Mouse (Mus musculus) embryonic stem cell, embryonic (primary cell): ENCODE data around the gene Hcar2.

ENCODE experiments used
- CTCF ChIA-PET, 4 experiments: fragments of 300-600 bp in 2 of 4; fragments of 350-600 bp in 2 of 4; sonication (Branson Sonifier 250); formaldehyde crosslinking; loops; one replicate each; lab custom pipeline; 2022; ENCODE audit warnings: inconsistent platforms in 2 of 4; lab: Charles Lee
- POLR2A ChIA-PET, 4 experiments: fragments of 300-600 bp in 2 of 4; fragments of 350-600 bp in 2 of 4; sonication (Branson Sonifier 250); formaldehyde crosslinking; loops; one replicate each; lab custom pipeline; 2022; ENCODE audit warnings: antibody characterized with exemption in 4 of 4, inconsistent platforms in 1 of 4; lab: Charles Lee

The Hcar2 gene

DNA sequence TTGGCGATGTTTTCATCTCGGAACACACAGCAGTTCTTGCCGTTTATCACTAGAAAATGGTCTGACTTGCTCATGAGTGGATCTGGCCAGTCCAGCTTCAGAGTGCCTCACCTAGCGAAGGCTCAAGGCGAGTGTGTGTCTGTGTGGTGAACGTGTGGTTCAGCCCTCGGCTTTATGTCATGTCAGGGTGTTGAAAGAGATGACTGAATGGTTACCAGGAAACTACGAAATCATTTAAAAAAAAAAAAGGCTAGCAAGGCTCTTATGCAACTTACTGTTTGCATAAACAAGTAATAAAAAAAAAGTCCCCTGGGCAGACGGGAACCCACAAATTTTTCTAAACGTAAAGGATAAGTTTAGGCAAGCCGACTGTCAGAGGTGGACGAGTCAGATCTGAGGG is at the start of gene Hcar2:
Hcar2 (minus strand) TSS at position 135 of the 400 bp plus-strand sequence.
- POLR2A ChIA-PET, result interaction anchor here in 1 of 4 experiments (1.1 kb wide), 1 partner anchor 8 kb away, joined by 3 read pairs; no protein-coding TSS in a partner anchor
- CTCF ChIA-PET, result no interaction called here

- ChIA-PET POLR2A (interaction anchor here in 2 of 4 experiments (0.8 to 2.1 kb wide), 8 partner anchors 13 to 194 kb away, joined by 3 to 8 read pairs (median 4); partner anchors contain the start of genes Ccdc62 (in 2 of the 2), Gm43518 (in 1 of the 2), Kntc1 (in 1 of the 2) and Rsrc2 (in 1 of the 2)), CTCF (interaction anchor here in 1 of 4 experiments (0.6 kb wide), 1 partner anchor 94 kb away, joined by 3 read pairs; no protein-coding TSS in a partner anchor)
Observed at GRCm38 (mm10) chr5:123914852-123915251, 49.6 kb upstream of the Hcar2 start.

GRCm38 (mm10) chr5:123907631-123907977 is 42.3 kb upstream of the Hcar2 start:
- POLR2A ChIA-PET, result interaction anchor here (0.7 to 2.4 kb wide), 13 partner anchors 8 to 577 kb away, joined by 3 to 11 read pairs (median 4); partner anchors contain the start of genes Ccdc62 (in 3 of the 4), 2810006K23Rik (in 1 of the 4), Kntc1 (in 1 of the 4) and Mphosph9 (in 1 of the 4)
- CTCF ChIA-PET, result interaction anchor here in 2 of 4 experiments (0.5 to 0.7 kb wide), 7 partner anchors 15 to 1397 kb away, joined by 3 to 4 read pairs (median 3); partner anchors contain the start of gene Ccdc62 (in 1 of the 2)

- ChIA-PET CTCF (interaction anchor here in 2 of 4 experiments (0.5 to 0.7 kb wide), 7 partner anchors 15 to 1397 kb away, joined by 3 to 4 read pairs (median 3); partner anchors contain the start of gene Ccdc62 (in 1 of the 2)), POLR2A (interaction anchor here (0.7 to 1.7 kb wide), 12 partner anchors 9 to 577 kb away, joined by 3 to 6 read pairs (median 4); partner anchors contain the start of genes Ccdc62 (in 2 of the 4), 2810006K23Rik (in 1 of the 4), Kntc1 (in 1 of the 4) and Mphosph9 (in 1 of the 4))
Observed at GRCm38 (mm10) chr5:123906976-123907630, 41.8 kb upstream of the Hcar2 start, which contains the start of gene Denr. TSS of gene Denr (plus strand) at chr5:123907175.

GRCm38 (mm10) chr5:123906146-123906975 is 41.1 kb upstream of the Hcar2 start:
- ChIA-PET CTCF (interaction anchor here in 3 of 4 experiments (0.5 to 1.3 kb wide), 5 partner anchors 9 to 281 kb away, joined by 3 to 4 read pairs (median 3); no protein-coding TSS in a partner anchor), POLR2A (interaction anchor here in 3 of 4 experiments (0.5 to 1.2 kb wide), 10 partner anchors 8 to 768 kb away, joined by 3 to 6 read pairs (median 4); partner anchors contain the start of genes 2810006K23Rik (in 1 of the 3), Kntc1 (in 1 of the 3), Mphosph9 (in 1 of the 3) and Rsrc2 (in 1 of the 3))

GRCm38 (mm10) chr5:123904059-123904672 is 38.9 kb upstream of the Hcar2 start:
- CTCF ChIA-PET, result interaction anchor here in 2 of 4 experiments (0.5 to 1.0 kb wide), 3 partner anchors 15 to 65 kb away, joined by 3 to 5 read pairs (median 4); no protein-coding TSS in a partner anchor
- POLR2A ChIA-PET, result interaction anchor here in 1 of 4 experiments (1.3 kb wide), 1 partner anchor 9 kb away, joined by 5 read pairs; no protein-coding TSS in a partner anchor

DNA sequence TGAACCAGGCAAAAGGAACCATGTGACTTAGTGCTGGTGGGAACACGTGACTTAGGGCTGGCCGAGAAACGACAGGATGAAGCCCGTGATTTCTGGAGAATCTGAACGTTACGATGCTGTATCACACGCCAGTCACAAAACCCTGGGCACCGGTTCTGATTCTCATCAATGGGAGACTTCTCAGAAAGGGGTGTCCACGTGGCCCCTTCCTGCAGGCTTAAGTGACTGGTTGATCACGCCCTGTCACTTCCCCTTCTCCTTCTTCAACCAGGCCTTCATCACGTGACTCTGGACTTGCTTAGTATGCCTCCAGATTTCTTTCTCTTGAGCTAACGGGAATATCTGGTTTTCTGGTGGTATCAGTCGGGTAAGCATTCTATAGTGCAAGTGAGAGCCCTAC is 32.1 kb upstream of the Hcar2 start:
- CTCF ChIA-PET, result interaction anchor here in 1 of 4 experiments (0.6 to 0.7 kb wide), 2 partner anchors 9 to 173 kb away, joined by 3 to 14 read pairs; no protein-coding TSS in a partner anchor

GRCm38 (mm10) chr5:123896395-123896794 is 31.1 kb upstream of the Hcar2 start:
- POLR2A ChIA-PET, result interaction anchor here in 3 of 4 experiments (0.6 to 1.2 kb wide), 6 partner anchors 10 to 431 kb away, joined by 3 to 4 read pairs (median 3); partner anchors contain the start of genes 2810006K23Rik (in 1 of the 3) and Mphosph9 (in 1 of the 3)
- CTCF ChIA-PET, result interaction anchor here in 2 of 4 experiments (0.6 to 1.1 kb wide), 2 partner anchors 188 to 977 kb away, joined by 3 to 7 read pairs; no protein-coding TSS in a partner anchor

More for the DNA sequence above, 32.1 kb upstream of the Hcar2 start:
- POLR2A ChIA-PET, result interaction anchor here in 3 of 4 experiments (0.6 to 1.7 kb wide), 8 partner anchors 9 to 178 kb away, joined by 3 to 5 read pairs (median 4); partner anchors contain the start of gene Denr (in 1 of the 3)

DNA sequence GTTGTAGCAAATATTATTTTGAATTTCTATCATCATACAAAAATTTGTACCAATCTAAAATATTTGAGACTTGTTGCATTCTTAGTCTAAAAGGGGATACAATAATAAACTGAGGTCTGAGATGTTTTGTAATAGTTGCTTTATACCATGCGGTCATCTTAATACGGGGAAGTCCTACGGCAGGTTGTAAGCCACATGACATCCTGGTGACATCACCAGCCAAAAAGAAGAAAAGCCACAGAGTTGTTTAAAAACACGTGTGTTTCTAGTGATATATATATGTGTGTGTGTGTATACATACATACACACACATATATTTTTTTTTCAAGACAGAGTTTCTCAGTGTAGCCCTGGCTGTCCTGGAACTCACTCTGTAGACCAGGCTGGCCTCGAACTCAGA is 28.2 kb upstream of the Hcar2 start:
- ChIA-PET CTCF (interaction anchor here in 1 of 4 experiments (0.7 kb wide), 1 partner anchor 29 kb away, joined by 4 read pairs; no protein-coding TSS in a partner anchor), POLR2A (interaction anchor here in 2 of 4 experiments (0.6 to 1.3 kb wide), 2 partner anchors 14 to 937 kb away, joined by 3 read pairs; partner anchors contain the start of gene Denr (in 1 of the 2))

DNA sequence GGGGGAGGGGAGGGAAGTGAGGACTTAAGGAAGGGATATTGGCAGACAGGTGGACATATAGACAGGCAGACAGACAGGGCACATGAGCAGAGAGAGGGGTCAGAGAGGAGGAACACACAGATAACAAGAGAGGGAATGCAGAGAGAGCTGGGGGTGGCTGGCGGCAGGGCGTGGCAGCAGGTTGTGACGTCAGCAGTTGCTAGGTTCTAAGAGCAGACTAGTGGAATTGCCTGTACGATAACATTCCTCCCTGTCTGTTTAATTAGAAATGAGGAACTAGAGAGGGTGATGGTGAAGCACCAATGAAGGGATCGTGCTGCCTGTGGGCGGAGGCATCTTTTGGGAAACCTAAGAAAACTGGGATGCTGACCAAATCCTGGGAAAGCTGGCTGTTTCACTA is 26.4 kb upstream of the Hcar2 start:
- CTCF ChIA-PET, result interaction anchor here in 2 of 4 experiments (0.6 to 1.4 kb wide), 3 partner anchors 12 to 392 kb away, joined by 3 to 11 read pairs (median 6); partner anchors contain the start of gene Hcar1 (in 1 of the 2)
- POLR2A ChIA-PET, result interaction anchor here in 1 of 4 experiments (1.3 kb wide), 1 partner anchor 143 kb away, joined by 6 read pairs; the partner anchor contains the start of genes Kntc1 and Rsrc2

- POLR2A ChIA-PET, result interaction anchor here in 2 of 4 experiments (0.6 to 1.3 kb wide), 6 partner anchors 12 to 142 kb away, joined by 3 to 6 read pairs (median 3); partner anchors contain the start of genes Denr (in 1 of the 2), Kntc1 (in 1 of the 2) and Rsrc2 (in 1 of the 2)
- CTCF ChIA-PET, result interaction anchor here in 1 of 4 experiments (0.6 kb wide), 1 partner anchor 391 kb away, joined by 6 read pairs; no protein-coding TSS in a partner anchor
Observed at GRCm38 (mm10) chr5:123890987-123891386, 25.7 kb upstream of the Hcar2 start.

- ChIA-PET POLR2A (interaction anchor here in 2 of 4 experiments (1.1 to 1.3 kb wide), 3 partner anchors 12 to 81 kb away, joined by 3 read pairs; no protein-coding TSS in a partner anchor), CTCF (interaction anchor here in 1 of 4 experiments (0.6 kb wide), 1 partner anchor 645 kb away, joined by 3 read pairs; no protein-coding TSS in a partner anchor)
Observed at GRCm38 (mm10) chr5:123890312-123890711, 25.0 kb upstream of the Hcar2 start.

GRCm38 (mm10) chr5:123886365-123886764 is 21.1 kb upstream of the Hcar2 start:
- ChIA-PET CTCF (interaction anchor here in 1 of 4 experiments (0.7 kb wide), 1 partner anchor 453 kb away, joined by 8 read pairs; no protein-coding TSS in a partner anchor), POLR2A (no interaction called here)

DNA sequence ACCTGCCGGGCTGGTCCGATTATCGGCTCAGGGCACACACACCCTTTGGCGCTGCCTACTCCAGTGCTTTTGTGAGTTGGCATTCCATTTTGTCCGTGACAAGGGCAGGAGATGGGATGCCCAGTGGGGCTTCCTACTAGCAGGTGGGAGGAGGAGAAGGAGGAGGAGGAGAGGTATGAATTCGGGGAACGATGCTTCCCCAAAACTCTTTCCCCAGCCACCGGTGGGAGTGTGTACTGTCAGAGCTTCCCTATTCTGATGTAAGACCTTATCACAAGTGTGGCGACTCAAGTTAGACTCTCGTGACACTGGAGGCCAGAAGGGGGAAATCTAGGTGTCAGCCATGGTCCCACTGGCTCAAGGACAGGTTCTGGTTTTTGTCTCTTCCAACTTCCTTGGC is 19.0 kb upstream of the Hcar2 start:
- POLR2A ChIA-PET, result interaction anchor here in 1 of 4 experiments (0.5 to 1.3 kb wide), 2 partner anchors 16 to 531 kb away, joined by 3 read pairs; no protein-coding TSS in a partner anchor
- CTCF ChIA-PET, result no interaction called here

- CTCF ChIA-PET, result interaction anchor here in 1 of 4 experiments (0.7 kb wide), 1 partner anchor 534 kb away, joined by 3 read pairs; no protein-coding TSS in a partner anchor
- POLR2A ChIA-PET, result interaction anchor here in 1 of 4 experiments (0.5 to 1.3 kb wide), 2 partner anchors 16 to 531 kb away, joined by 3 read pairs; no protein-coding TSS in a partner anchor
Observed at GRCm38 (mm10) chr5:123883891-123884290, 18.6 kb upstream of the Hcar2 start.

GRCm38 (mm10) chr5:123880778-123881177 is 15.5 kb upstream of the Hcar2 start:
- ChIA-PET POLR2A (interaction anchor here in 1 of 4 experiments (1.1 kb wide), 1 partner anchor 11 kb away, joined by 3 read pairs; no protein-coding TSS in a partner anchor), CTCF (interaction anchor here in 1 of 4 experiments (1.0 kb wide), 1 partner anchor 47 kb away, joined by 3 read pairs; the partner anchor contains the start of gene Gm43518)
